Mouse (Mus musculus) neural tube, embryonic 11.5 days (tissue): ENCODE data around the gene Gan. TPM values are rescaled to one million over a fixed set of nuclear protein-coding genes. Genes with fewer than 3 reads are reported as not detected.

Experiments used
- ATAC-seq: fragments of 200-750 bp; cut with Nextera tagmentation; 2 replicates; pipeline ENCODE4 v1.8.0; 2017; ENCODE audit warnings: moderate number of reproducible peaks, mild to moderate bottlenecking, moderate TSS enrichment, moderate library complexity; ENCODE audit not compliant: insufficient read depth, low FRiP score, low TSS enrichment
- DNase-seq: peaks from one replicate; pipeline ENCODE4 v3.0.0-alpha.2; 2015; ENCODE audit warnings: low spot score
- H3K27ac ChIP-seq: fragments of 300-500 bp; sonication (generic); 2 replicates; pipeline ENCODE4 v1.5.1; 2014; ENCODE audit warnings: low read depth, mild to moderate bottlenecking, low read length
- H3K27me3 ChIP-seq: fragments of 300-500 bp; sonication (generic); 2 replicates; pipeline ENCODE4 v1.6.1; 2014; ENCODE audit warnings: mild to moderate bottlenecking, low read length, mixed read lengths; ENCODE audit not compliant: control insufficient read depth, insufficient read depth
- H3K36me3 ChIP-seq: fragments of 300-500 bp; sonication (generic); 2 replicates; pipeline ENCODE4 v1.6.1; 2014; ENCODE audit warnings: mild to moderate bottlenecking, low read length, moderate library complexity, mixed read lengths; ENCODE audit not compliant: control insufficient read depth, insufficient read depth
- H3K4me1 ChIP-seq: fragments of 300-500 bp; sonication (generic); 2 replicates; pipeline ENCODE4 v1.6.1; 2014; ENCODE audit warnings: low read length, mixed read lengths; ENCODE audit not compliant: control insufficient read depth, insufficient read depth
- H3K4me2 ChIP-seq: fragments of 300-500 bp; sonication (generic); 2 replicates; pipeline ENCODE4 v1.6.1; 2014; ENCODE audit warnings: low read depth, mild to moderate bottlenecking, moderate library complexity
- H3K4me3 ChIP-seq: fragments of 300-500 bp; sonication (generic); 2 replicates; pipeline ENCODE4 v1.5.1; 2014; ENCODE audit warnings: low read depth, low read length
- H3K9ac ChIP-seq: fragments of 300-500 bp; sonication (generic); 2 replicates; pipeline ENCODE4 v1.6.1; 2014; ENCODE audit warnings: mild to moderate bottlenecking, low read length
- H3K9me3 ChIP-seq: fragments of 300-500 bp; sonication (generic); 2 replicates; pipeline ENCODE4 v1.6.1; 2016; ENCODE audit warnings: low read length; ENCODE audit not compliant: control insufficient read depth
- WGBS: fragments of 180-500 bp; shearing (Covaris S2); extraction: QIAGEN DNeasy Blood & Tissue Kit; methylation state at CpG from one replicate; pipeline ENCODE4 v1.1.7; 2014; 5-methylcytosine and 5-hydroxymethylcytosine counted together
- polyA plus RNA-seq: library from polyadenylated mRNA; unstranded; fragments of >200 nt; fragmentation: Nextera tagmentation; extraction: Ambion mirVana; gene quantifications from 2 replicates; pipeline ENCODE4 v1.2.1, GENCODE M21; 2014

Gene Gan
- polyA plus RNA-seq, 1 experiment from 2014 or later, result 2.3 TPM

- Histone ChIP-seq H3K9me3 (no peaks in the 10 kb centered on the region), H3K4me3 (no peak overlapping the region), H3K27me3 (no peaks in the 10 kb centered on the region), H3K4me1 (no peaks in the 10 kb centered on the region), H3K4me2 (no peak overlapping the region), H3K36me3 (peaks cover 2% of the 10 kb centered on the region), H3K9ac (no peak overlapping the region), H3K27ac (no peak overlapping the region)
- WGBS, result 87% methylated on average over 9 of the region's 9 CpGs
- DNase-seq (no peak), ATAC-seq (no peak)
These were observed 42.9 kb downstream of the Gan start for GRCm38 (mm10) chr8:117200803-117201202.

DNA sequence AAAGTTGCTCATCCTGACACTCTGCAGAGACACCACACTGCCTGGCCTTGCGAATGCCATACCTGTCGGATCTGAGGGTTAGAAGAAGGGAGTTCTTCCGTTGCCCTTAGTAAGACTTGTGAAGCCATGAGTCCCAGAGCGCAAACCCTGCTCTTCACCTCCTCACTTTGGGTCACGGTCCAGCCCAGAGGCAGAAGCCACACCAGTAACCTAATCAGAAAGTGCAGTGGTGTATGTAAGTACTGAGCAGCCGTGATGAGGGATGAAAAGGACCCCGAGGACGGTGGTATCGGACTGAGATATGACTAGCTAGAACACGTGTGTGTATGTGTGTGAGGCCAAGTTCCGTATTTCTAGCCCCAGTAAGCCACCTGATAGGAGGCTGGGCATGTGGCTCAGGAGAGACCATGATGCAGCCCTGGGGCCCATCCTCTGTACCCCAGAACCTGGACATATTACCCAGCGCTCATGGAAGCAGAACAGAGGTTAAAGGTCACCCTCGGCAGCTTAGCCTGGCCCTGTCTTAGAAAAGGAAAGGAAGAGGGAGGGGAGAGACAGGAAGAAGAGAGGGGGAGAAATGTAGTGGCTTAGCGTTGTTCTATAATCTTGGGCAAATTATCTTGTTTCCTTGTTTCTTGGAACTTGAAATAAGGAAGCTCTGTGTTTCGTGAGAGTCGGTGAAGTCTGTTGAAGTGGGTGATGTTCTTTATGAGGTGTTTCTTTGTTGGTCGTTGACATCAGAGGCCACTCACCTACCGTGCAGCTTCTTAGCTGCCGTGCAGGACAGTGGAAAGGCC lies 43.5 kb downstream of the Gan start:
- H3K9ac ChIP-seq, result no peak overlapping the region
- no peak overlapping the region for H3K4me2 ChIP-seq
- 82% methylated on average over 19 of the region's 19 CpGs for WGBS
- H3K4me1 ChIP-seq, result no peaks in the 10 kb centered on the region
- H3K27me3 ChIP-seq, result no peaks in the 10 kb centered on the region
- H3K9me3 ChIP-seq, result no peaks in the 10 kb centered on the region
- no peak overlapping the region for H3K4me3 ChIP-seq
- DNase-seq, result no peak
- no peak for ATAC-seq
- no peak overlapping the region for H3K27ac ChIP-seq
- H3K36me3 ChIP-seq, result peaks cover 2% of the 10 kb centered on the region

- Histone ChIP-seq H3K4me1 (no peaks in the 10 kb centered on the region), H3K9me3 (no peaks in the 10 kb centered on the region), H3K36me3 (peaks cover 2% of the 10 kb centered on the region), H3K27ac (no peak overlapping the region), H3K27me3 (no peaks in the 10 kb centered on the region), H3K4me2 (no peak overlapping the region), H3K9ac (no peak overlapping the region), H3K4me3 (no peak overlapping the region)
- DNase-seq (no peak), ATAC-seq (no peak)
- WGBS, result 92% methylated on average over 4 of the region's 4 CpGs
These were observed 45.1 kb downstream of the Gan start for GRCm38 (mm10) chr8:117203085-117203484.

GRCm38 (mm10) chr8:117205884-117206283 lies 47.9 kb downstream of the Gan start:
- Histone ChIP-seq H3K4me2 (no peak overlapping the region), H3K9me3 (no peaks in the 10 kb centered on the region), H3K27me3 (no peaks in the 10 kb centered on the region), H3K4me3 (no peak overlapping the region), H3K36me3 (peaks cover 2% of the 10 kb centered on the region), H3K27ac (no peak overlapping the region), H3K4me1 (no peaks in the 10 kb centered on the region), H3K9ac (no peak overlapping the region)
- 91% methylated on average over 4 of the region's 4 CpGs for WGBS
- no peak for DNase-seq
- ATAC-seq, result no peak

- no peaks in the 10 kb centered on the region for H3K4me1 ChIP-seq
- DNase-seq, result no peak
- no peak overlapping the region for H3K4me3 ChIP-seq
- ATAC-seq, result no peak
- H3K9ac ChIP-seq, result no peak overlapping the region
- H3K36me3 ChIP-seq, result peaks cover 2% of the 10 kb centered on the region
- no peak overlapping the region for H3K27ac ChIP-seq
- no peaks in the 10 kb centered on the region for H3K9me3 ChIP-seq
- H3K4me2 ChIP-seq, result no peak overlapping the region
- WGBS, result 97% methylated on average over 7 of the region's 7 CpGs
- no peaks in the 10 kb centered on the region for H3K27me3 ChIP-seq
These were observed 48.7 kb downstream of the Gan start for GRCm38 (mm10) chr8:117206636-117207035.

GRCm38 (mm10) chr8:117209150-117209549 lies 51.2 kb downstream of the Gan start:
- Histone ChIP-seq H3K36me3 (0 out of 2 replicates have a peak, but pooled peaks cover under 1% of the 10 kb centered on the region), H3K4me2 (no peak overlapping the region), H3K4me3 (no peak overlapping the region), H3K27me3 (no peaks in the 10 kb centered on the region), H3K9me3 (no peaks in the 10 kb centered on the region), H3K4me1 (no peaks in the 10 kb centered on the region), H3K27ac (no peak overlapping the region), H3K9ac (no peak overlapping the region)
- WGBS, result 94% methylated on average over 12 of the region's 12 CpGs
- ATAC-seq (no peak), DNase-seq (no peak)

DNA sequence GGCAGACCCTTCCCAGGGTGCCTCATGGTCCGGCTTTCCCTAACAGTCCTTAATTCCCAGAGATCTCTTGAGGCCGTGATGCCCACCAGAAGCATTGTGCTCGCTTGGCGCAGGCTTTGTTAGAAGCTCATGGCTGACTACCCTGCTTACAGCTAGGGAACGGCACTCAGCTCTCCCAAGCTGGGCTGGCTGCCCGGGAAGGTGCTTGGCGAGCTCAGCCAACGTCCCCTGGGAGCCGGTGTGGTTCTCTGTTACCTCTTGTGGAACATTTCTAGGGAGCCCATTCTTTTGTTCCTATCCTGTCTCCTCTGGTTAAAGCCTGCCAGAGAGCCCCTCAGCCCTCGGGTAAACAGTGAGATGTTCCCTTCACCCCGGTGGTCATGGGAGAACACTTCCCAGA lies 54.2 kb downstream of the Gan start:
- 90% methylated on average over 11 of the region's 11 CpGs for WGBS
- DNase-seq (no peak), ATAC-seq (no peak)
- no peaks in the 10 kb centered on the region for H3K27me3 ChIP-seq
- H3K27ac ChIP-seq, result no peak overlapping the region
- no peaks in the 10 kb centered on the region for H3K4me1 ChIP-seq
- H3K9ac ChIP-seq, result no peak overlapping the region
- no peak overlapping the region for H3K4me2 ChIP-seq
- H3K4me3 ChIP-seq, result no peak overlapping the region
- no peaks in the 10 kb centered on the region for H3K36me3 ChIP-seq
- H3K9me3 ChIP-seq, result no peaks in the 10 kb centered on the region

GRCm38 (mm10) chr8:117217724-117218123 lies 59.8 kb downstream of the Gan start:
- Histone ChIP-seq H3K36me3 (no peaks in the 10 kb centered on the region), H3K9me3 (no peaks in the 10 kb centered on the region), H3K4me1 (no peaks in the 10 kb centered on the region), H3K4me2 (no peak overlapping the region), H3K27me3 (no peaks in the 10 kb centered on the region), H3K4me3 (no peak overlapping the region), H3K9ac (no peak overlapping the region), H3K27ac (no peak overlapping the region)
- 88% methylated on average over 2 of the region's 2 CpGs for WGBS
- DNase-seq, result no peak
- ATAC-seq, result no peak

- no peaks in the 10 kb centered on the region for H3K27me3 ChIP-seq
- H3K9me3 ChIP-seq, result no peaks in the 10 kb centered on the region
- H3K9ac ChIP-seq, result no peak overlapping the region
- no peak overlapping the region for H3K27ac ChIP-seq
- no peak for DNase-seq
- H3K4me3 ChIP-seq, result no peak overlapping the region
- H3K4me1 ChIP-seq, result no peaks in the 10 kb centered on the region
- no peaks in the 10 kb centered on the region for H3K36me3 ChIP-seq
- WGBS, result 77% methylated on average over 6 of the region's 6 CpGs
- no peak for ATAC-seq
- H3K4me2 ChIP-seq, result no peak overlapping the region
These were observed 64.5 kb downstream of the Gan start for GRCm38 (mm10) chr8:117222396-117222795.
